Mouse (Mus musculus) brain, embryonic 14.5 days (tissue): ENCODE data around the gene Klhl33.
"Not testable (repeated sequence)": the region's sequence is repeated elsewhere in the genome, so short reads cannot be mapped to it uniquely, and the experiment has no call there.

ENCODE experiments used
- CTCF ChIP-seq: fragments of 200-500 bp; IDR thresholded peaks from 2 replicates; pipeline ENCODE4 v1.5.1; 2012; ENCODE audit warnings: inconsistent platforms, mild to moderate bottlenecking, moderate library complexity, borderline replicate concordance; ENCODE audit not compliant: insufficient read depth, insufficient read length; ENCODE audit errors: extremely low read depth
- POLR2A ChIP-seq: fragments of 200-500 bp; IDR thresholded peaks from 2 replicates; pipeline ENCODE4 v1.6.1; 2012; ENCODE audit warnings: mild to moderate bottlenecking, inconsistent platforms, borderline replicate concordance; ENCODE audit not compliant: poor library complexity, insufficient read depth, insufficient read length, severe bottlenecking; ENCODE audit errors: extremely low read depth

GRCm38 (mm10) chr14:50945081-50945480, 47.8 kb upstream of the Klhl33 start:
- not testable (repeated sequence) for TF ChIP-seq CTCF, POLR2A
